Mouse (Mus musculus) myocyte (in vitro differentiated cells): Measurements from ENCODE around the gene Cep164.
"Not testable (repeated sequence)": the region's sequence is repeated elsewhere in the genome, so short reads cannot be mapped to it uniquely, and the experiment has no call there.

ENCODE experiments used
- CEBPB ChIP-seq: IDR thresholded peaks from 2 replicates; pipeline ENCODE4 v1.6.1; 2011; ENCODE audit warnings: mild to moderate bottlenecking, moderate library complexity; ENCODE audit not compliant: poor library complexity, insufficient read depth, severe bottlenecking
- MAX ChIP-seq: IDR thresholded peaks from one replicate; pipeline ENCODE4 v1.6.1; 2011; ENCODE audit warnings: low read depth, mild to moderate bottlenecking, control low read depth
- POLR2A ChIP-seq: IDR thresholded peaks from one replicate; pipeline ENCODE4 v1.6.1; 2011; ENCODE audit warnings: low read depth, mild to moderate bottlenecking, control low read depth, moderate library complexity; ENCODE audit not compliant: insufficient read length
- POLR2AphosphoS2 ChIP-seq: IDR thresholded peaks from one replicate; pipeline ENCODE4 v1.6.1; 2011; ENCODE audit warnings: low read depth, control low read depth; ENCODE audit not compliant: insufficient read length

GRCm38 (mm10) chr9:45776176-45776575, 52.3 kb downstream of the Cep164 start:
- not testable (repeated sequence) for TF ChIP-seq MAX, POLR2A, CEBPB, POLR2AphosphoS2
